Mouse (Mus musculus): ENCODE results near the gene Nfia.

The Nfia gene

GRCm38 (mm10) chr4:98107936-98108675, 335.6 kb downstream of the Nfia start:
- no peak for DNase-seq

GRCm38 (mm10) chr4:98108676-98109016, 336.1 kb downstream of the Nfia start:
- peak; percentile 76 for DNase-seq

DNA sequence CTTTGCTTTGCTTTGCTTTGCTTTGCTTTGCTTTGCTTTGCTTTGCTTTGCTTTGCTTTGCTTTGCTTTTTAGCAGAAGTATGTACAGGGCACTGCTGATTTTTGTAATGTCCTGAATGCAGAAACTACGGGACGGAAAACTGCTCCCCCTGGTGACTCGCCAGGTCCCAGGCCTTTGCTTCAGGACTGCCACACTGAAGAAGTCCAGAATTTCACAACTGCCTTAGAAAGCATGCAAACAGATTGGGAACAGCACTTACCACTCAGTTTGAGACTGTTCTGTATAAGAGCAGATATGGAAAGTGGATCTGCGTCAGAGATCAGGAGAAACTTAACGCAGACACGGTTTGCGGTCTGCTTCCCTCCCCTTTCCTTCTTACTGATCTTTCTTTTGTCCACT, 336.5 kb downstream of the Nfia start:
- DNase-seq = peak; percentile 69

- no peak for DNase-seq
These were observed 337.4 kb downstream of the Nfia start for GRCm38 (mm10) chr4:98109911-98110310.

DNA sequence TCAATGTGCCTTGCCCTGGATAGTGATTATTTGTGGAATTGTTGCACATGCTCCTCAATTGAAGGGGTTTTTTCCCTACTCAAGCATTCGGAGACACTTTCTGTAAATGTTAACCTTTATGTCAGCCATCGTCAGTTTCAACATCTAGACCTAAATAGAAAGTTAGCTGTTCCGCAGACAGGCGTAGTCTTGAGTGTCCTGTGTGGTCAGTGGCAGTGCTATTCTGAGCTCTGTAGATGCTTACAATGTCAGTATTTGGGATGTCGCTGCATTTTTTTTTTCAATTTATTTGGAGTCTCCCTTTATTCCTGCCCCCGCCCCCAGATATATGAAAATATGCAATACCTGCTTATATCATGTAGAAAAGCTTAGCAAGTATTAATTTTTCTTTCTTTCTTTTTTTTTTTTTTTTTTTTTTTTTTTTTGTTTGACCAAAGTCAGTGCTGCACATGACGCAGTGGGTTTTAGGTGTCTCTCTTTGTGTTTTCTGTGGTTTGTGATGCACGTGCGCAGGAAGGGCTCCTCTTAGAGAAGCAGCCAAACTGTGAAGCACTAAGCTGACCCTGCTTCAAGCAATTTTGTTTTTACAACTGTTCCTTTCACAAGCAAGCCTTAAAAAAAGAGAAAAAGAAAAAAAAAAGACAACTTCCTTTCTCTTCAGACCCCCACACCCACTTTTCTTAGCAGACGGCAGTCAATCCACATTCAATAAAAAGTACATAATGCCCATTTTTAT, 340.9 kb downstream of the Nfia start:
- peak; percentile 55 for DNase-seq

GRCm38 (mm10) chr4:98114966-98115365, 342.4 kb downstream of the Nfia start:
- DNase-seq = no peak

GRCm38 (mm10) chr4:98115401-98115800, 342.9 kb downstream of the Nfia start:
- DNase-seq = no peak

- no peak for DNase-seq
These were observed 343.5 kb downstream of the Nfia start for GRCm38 (mm10) chr4:98116046-98116445.

- DNase-seq = no peak
These were observed 345.6 kb downstream of the Nfia start for GRCm38 (mm10) chr4:98118126-98118525.

DNA sequence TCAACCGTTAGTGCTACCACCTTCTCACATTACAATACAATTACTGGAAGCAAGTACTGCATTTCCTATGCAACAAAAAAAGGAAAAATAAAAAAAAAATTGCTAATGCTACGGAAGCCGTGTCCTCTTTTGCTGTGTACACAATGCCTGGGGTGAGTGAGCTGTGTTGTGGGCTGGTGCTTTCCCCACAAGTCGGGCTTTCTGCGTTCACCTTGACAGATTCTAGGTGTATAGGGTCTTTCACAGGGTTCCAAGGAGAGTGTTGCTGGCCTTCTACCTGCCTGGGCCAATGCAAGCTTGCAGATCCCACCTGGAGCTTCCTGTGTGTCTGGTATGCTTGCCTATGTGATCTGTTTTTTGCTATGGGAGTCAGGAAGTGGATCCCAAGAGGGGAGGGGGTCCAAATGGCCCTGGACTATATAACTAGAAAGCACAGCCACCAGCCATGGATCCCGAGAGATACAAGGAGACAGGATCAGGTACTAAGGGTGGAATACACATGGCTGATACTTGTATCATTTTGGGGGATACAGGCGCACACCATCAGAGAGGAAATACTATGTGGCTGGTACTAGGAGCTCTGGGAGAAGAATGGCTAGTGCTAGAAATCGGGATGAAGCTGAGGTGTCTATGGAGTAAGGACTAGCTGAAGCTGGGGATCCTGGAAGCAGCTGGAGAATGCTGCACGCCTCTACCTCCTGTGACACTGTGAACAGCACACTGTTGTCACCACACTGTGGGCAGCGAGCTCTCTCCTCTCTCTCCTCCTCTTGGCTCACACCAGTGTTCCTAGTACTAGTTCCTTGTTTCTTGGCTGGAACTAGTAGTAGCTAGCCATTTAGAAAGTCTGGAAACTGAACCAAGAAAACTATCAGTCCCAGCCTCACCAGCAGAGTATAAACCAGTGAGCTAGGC, 346.5 kb downstream of the Nfia start:
- DNase-seq = no peak

DNA sequence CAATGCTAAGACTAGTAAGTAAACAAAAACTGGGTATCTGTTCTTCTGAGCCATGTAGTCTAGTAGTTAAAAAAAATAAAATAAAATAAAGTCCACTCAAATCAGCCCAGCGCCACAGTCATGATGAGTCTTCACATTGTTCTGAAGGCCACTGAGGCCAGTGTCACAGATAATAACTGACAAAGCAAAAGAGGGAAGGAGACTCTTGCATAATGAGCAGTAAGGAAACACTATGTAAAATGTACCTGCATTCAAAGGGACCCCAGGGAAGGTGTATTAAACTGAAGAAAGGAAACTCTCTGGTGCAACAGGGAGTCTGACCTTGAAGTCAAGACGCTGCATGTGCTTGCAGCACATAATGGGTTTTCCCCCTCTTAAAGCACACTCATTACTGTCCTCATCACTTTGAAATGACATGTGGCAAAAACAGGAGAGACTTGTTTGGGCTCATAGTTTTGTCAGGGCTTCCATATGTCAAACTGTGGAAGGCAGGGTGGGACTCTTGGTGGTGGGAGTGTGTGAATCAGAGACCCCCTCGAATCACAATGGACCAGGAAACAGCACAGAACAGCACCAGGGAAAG, 347.5 kb downstream of the Nfia start:
- DNase-seq = no peak

- DNase-seq = no peak
These were observed 348.3 kb downstream of the Nfia start for GRCm38 (mm10) chr4:98120706-98121340.

- DNase-seq = no peak
These were observed 353.6 kb downstream of the Nfia start for GRCm38 (mm10) chr4:98126003-98126677.

- DNase-seq = no peak
These were observed 358.3 kb downstream of the Nfia start for GRCm38 (mm10) chr4:98130798-98131197.

- no peak for DNase-seq
These were observed 361.5 kb downstream of the Nfia start for GRCm38 (mm10) chr4:98134027-98134426.

DNA sequence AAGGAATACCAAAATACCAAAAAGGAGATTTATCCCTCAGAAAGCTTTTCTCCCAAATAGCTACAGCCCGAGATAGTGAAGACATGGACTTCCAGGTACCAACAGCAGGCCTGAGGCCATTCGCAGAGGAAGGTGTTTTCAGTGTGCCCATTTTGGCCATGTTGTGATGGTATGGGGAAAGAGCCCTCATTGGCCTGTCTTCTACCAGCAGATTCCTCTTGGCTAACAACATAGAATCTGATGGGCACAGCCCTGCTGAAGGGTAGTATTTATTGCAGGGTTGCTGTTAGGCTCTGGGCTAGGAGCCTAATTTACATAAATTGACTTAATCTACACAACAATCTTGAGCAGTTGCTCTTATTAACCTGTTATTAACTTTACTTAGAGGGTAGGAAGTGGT, 363.5 kb downstream of the Nfia start:
- DNase-seq = no peak

- no peak for DNase-seq
These were observed 370.4 kb downstream of the Nfia start for GRCm38 (mm10) chr4:98142879-98143436.

- no peak for DNase-seq
These were observed 378.0 kb downstream of the Nfia start for GRCm38 (mm10) chr4:98150576-98150975.

DNA sequence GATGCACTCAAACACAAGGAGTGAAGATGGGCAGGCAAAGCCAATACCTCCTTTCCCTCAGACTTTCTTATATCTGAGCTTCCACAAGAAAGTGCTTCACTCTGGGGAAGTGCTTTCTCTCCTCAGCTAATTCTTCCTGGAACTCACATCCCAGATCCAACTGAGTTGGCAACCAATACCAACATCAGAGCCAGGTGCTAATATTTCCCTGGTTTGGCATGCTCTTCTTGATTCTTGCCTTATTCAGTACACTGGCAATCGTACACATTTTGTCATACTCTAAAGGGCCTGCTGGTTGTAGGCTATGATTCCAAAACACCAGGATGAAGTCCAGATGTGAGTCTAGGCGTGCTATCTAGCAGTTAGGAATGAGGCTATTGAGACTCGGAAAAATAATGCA, 385.4 kb downstream of the Nfia start:
- no peak for DNase-seq

- no peak for DNase-seq
These were observed 393.8 kb downstream of the Nfia start for GRCm38 (mm10) chr4:98166379-98166778.
